Mouse (Mus musculus) small intestine, adult 2 months (tissue): ENCODE data around the gene Bak1.

Experiments used
- CTCF ChIP-seq: fragments of 200-500 bp; IDR thresholded peaks from 2 replicates; pipeline ENCODE4 v1.5.1; 2012; ENCODE audit warnings: low read depth, mild to moderate bottlenecking, control low read depth, inconsistent platforms, low read length, moderate library complexity, mixed read lengths; ENCODE audit not compliant: insufficient replicate concordance, insufficient read length; ENCODE audit errors: extremely low read depth
- POLR2A ChIP-seq: fragments of 200-500 bp; IDR thresholded peaks from 2 replicates; pipeline ENCODE4 v1.6.1; 2012; ENCODE audit warnings: low read depth, mild to moderate bottlenecking, control low read depth, inconsistent platforms, low read length, moderate library complexity

DNA sequence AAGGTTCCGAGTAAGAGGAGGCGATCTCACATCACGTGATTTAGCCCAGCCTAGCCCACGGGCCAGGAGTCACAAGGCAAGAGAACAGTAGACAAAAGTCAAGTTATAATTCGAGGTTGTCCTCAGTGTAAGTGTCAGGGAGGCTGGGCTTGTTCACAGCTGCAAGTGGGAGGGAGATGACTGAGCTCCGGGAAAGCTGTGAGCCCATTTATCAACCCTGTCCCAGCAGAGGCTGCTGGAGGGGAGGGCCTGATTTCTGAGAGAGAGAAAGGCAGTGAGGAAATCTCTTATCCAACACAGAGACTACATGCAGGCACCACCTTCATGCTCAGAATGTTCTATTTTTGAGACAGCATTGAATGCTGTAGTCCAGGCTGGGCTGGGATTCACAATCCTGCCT is 15.9 kb downstream of the Bak1 start:
- no peak for TF ChIP-seq CTCF
- no peak for TF ChIP-seq POLR2A
